Mouse (Mus musculus) CD4-positive, CD25-positive, alpha-beta regulatory T cell, adult 2 months (primary cell): ENCODE data around the gene Ccl22.
A peak's percentile ranks its signal among the peaks of the same experiment; 100 is the strongest.

Experiments
- DNase-seq: peaks from one replicate; pipeline ENCODE4 v3.0.0-alpha.2; 2012; ENCODE audit warnings: low read depth, low spot score

The Ccl22 gene

GRCm38 (mm10) chr8:94734735-94735350 is 10.5 kb upstream of the Ccl22 start:
- DNase-seq, result no peak

GRCm38 (mm10) chr8:94735426-94736094 is 9.8 kb upstream of the Ccl22 start:
- DNase-seq, result peak; percentile 21

DNA sequence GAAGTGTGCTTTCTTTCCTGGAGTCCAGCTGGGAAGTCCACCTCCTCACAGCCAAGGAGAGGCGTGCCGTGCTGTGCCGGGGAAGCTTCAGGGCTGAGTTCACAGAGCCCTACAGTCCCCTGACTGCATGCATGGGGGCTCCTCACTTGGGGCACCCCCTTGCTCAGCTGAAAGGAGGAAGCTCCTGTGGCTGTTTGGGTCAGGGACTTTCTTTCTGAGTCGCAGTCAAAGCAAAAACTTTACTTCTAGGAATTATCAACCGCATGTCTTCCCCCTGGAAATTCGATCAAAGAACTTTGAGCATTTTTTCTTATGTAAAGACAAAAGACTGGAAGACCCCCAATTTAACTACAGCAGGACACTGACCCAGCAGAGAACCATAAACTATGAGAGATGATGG is 5.6 kb upstream of the Ccl22 start:
- DNase-seq, result no peak

DNA sequence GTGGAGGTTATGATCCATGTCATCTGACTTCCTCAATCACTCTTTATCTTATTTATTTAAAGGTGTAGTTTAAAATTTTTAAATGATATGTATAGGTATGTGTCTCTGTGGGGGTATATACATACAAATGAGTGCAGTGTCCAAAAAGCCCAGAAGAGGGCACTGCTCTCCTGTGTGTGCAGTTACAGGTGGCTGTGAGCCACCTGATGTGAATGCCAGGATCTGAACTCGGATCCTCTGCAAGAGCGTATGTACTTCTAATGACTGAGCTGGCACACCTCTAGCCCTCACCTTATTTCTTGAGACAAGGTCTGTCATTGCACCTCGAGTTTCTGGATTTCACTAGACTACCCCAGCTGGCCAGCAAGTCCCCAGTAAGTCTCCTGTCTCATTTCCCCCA is 4.8 kb upstream of the Ccl22 start:
- DNase-seq, result peak; percentile 3

GRCm38 (mm10) chr8:94741726-94742125 is 3.7 kb upstream of the Ccl22 start:
- no peak for DNase-seq

DNA sequence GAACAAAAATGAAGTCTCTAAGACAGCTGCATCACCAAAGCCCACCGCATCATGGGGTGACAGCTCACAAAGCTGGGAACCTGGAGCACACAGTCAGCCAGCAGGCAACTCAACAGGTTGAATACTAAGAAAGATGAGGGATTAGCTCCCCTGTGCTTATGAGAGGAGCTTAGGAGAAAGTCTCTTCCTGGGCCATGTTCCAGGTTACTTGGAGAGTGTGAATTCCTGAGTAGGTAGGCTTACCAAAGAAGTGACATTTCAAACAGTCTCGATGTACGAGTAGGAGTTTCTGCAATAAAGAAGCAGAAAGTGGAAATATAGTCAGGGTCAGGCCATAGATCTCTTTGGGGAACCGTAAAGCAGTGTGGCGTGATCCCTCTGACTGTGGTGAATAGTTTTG is 906 bp upstream of the Ccl22 start:
- no peak for DNase-seq

- no peak for DNase-seq
Observed at GRCm38 (mm10) chr8:94744972-94745371, 418 bp upstream of the Ccl22 start.

DNA sequence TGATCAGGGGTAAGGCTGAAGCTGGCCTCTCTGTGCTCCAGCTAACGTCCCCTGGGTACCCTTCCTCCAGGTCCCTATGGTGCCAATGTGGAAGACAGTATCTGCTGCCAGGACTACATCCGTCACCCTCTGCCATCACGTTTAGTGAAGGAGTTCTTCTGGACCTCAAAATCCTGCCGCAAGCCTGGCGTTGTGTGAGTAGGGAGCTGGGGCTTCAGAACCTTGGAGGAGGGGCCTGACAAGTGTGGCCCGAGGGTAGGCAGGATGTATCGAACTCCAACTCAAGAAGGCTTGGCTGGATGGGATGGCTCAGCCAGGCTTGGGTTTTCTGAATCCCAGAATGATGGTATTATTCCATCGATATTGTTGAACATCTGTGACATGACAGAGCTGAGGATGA is 1.4 kb downstream of the Ccl22 start:
- no peak for DNase-seq

- DNase-seq, result no peak
Observed at GRCm38 (mm10) chr8:94748363-94748762, 3.0 kb downstream of the Ccl22 start.

DNA sequence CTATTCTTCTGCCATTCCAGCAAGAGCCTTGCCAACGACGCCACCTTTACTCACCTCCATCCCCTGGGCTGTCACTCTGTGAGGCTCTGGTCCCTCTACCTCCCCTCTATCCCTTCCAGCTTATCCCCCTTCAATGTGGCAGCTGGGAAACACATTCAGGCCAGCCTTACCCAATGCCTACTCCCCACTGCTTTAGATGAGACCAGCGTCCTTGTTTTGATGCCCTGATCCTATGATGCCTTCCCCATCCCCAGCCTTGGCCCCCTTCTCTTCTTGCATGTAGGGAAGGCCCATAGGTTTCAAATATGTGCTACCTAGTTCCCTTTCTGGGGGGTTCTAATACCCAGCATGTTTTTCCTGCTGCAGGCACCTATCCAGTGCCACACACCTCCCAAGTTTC is 4.6 kb downstream of the Ccl22 start:
- DNase-seq, result no peak

- no peak for DNase-seq
Observed at GRCm38 (mm10) chr8:94751023-94751849, 5.8 kb downstream of the Ccl22 start.

- no peak for DNase-seq
Observed at GRCm38 (mm10) chr8:94754006-94754405, 8.6 kb downstream of the Ccl22 start.

GRCm38 (mm10) chr8:94754486-94754885 is 9.1 kb downstream of the Ccl22 start:
- DNase-seq, result no peak

- no peak for DNase-seq
Observed at GRCm38 (mm10) chr8:94767035-94767434, 21.6 kb downstream of the Ccl22 start.

DNA sequence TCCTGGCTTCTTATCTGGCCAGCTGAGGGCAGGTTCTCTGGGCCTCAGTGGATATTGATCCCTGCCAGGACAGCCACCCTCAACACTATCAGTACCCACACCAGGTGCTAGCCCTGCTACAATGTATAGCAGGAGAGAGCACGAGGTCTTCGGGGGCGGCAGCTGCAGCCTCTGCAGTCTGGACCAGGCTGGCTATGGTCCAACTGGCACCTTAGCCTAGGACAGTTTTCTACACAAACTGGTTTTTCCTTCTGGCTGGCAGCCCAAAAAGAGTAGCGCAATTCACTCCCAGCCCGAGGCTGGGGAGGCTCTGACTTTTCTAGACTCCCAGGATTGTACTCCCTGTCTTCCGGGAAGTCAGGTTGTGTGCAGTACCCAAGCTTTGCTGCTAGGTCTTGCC is 25.6 kb downstream of the Ccl22 start:
- no peak for DNase-seq

DNA sequence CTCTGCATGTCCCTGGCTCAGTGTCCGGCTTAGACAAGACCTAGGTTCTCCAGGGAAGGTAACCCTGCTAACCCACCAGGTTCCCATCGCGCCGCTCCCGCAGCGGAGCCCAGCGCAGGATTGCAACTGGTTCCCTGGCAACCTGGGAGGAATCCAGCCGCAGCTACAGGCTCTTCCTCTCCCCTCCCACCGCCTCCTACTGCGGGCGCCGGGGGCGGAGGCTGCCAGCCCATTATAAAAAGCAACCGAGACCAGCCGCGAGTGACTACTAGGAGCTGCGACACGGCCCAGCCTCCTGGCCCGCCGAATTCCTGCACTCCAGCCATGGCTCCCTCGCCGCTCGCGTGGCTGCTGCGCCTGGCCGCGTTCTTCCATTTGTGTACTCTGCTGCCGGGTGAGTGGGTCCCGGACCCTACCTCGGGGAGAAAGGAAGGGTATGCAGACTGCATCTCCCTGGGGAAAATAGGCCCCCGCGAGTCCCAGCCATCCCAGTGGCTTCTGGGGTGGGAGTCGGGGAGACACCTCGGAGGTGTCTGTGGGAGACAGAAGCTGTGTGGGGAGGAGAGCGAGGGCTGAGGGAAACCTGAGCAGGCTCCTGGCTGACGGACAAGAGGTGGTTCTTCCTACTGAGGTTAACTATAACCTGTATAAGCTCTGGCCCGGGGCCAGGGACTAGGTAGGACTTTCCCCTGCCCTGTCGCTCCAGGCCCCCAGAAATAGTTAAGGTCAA is 26.7 kb downstream of the Ccl22 start, which contains the start of gene Cx3cl1:
Gene Cx3cl1, plus strand, starts transcription at position 69 of the 730 bp plus-strand sequence.
- peak; percentile 28 for DNase-seq

- no peak for DNase-seq
Observed at GRCm38 (mm10) chr8:94773048-94773447, 27.7 kb downstream of the Ccl22 start.

GRCm38 (mm10) chr8:94773700-94774171 is 28.3 kb downstream of the Ccl22 start:
- DNase-seq, result no peak

- no peak for DNase-seq
Observed at GRCm38 (mm10) chr8:94774601-94775000, 29.2 kb downstream of the Ccl22 start.

GRCm38 (mm10) chr8:94776346-94776745 is 31.0 kb downstream of the Ccl22 start:
- DNase-seq, result no peak

DNA sequence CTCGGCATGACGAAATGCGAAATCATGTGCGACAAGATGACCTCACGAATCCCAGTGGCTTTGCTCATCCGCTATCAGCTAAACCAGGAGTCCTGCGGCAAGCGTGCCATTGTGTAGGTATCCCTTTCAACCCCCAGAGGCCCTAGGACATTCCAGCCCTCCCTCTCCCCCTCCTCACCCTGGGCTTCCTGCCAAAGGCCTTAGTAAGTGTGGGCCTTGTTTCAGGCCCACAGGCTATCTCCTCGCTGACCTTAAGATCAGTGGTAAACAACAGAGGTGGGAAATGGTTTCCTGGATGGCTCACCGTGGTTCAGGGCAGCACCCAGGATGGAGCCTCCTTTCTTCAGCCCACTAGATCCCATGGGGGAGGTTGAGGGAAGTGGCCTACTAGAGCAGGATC is 32.6 kb downstream of the Ccl22 start:
- DNase-seq, result no peak

DNA sequence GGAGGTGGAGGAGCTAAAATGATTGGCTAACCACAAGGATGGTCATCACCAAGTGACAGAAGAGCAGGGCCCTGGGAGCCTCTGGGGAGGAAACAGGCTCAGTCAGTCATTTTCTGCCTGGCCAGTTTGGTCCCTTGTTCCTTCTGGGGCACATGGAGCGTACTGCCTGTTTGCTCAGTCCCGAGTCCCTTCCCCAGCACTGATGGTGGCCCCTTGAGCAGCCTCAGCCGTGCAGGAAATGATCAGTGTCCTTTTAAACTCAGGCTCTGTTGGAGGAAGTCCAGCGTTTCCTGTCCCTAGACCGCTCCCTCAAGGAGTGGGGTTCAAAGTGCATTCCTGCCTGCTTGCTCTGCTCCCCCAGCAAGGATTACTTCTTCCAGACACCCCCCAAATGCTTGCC is 33.1 kb downstream of the Ccl22 start:
- DNase-seq, result no peak
